Mouse (Mus musculus): ENCODE results near the gene Teddm1b. TPM values are rescaled to one million over a fixed set of nuclear protein-coding genes. Genes with fewer than 3 reads are reported as not detected.

The Teddm1b gene
- not detected in 2 replicates for polyA plus RNA-seq (2011; ENCODE audit: insufficient read depth, insufficient read length, low read depth, missing spikeins)

DNA sequence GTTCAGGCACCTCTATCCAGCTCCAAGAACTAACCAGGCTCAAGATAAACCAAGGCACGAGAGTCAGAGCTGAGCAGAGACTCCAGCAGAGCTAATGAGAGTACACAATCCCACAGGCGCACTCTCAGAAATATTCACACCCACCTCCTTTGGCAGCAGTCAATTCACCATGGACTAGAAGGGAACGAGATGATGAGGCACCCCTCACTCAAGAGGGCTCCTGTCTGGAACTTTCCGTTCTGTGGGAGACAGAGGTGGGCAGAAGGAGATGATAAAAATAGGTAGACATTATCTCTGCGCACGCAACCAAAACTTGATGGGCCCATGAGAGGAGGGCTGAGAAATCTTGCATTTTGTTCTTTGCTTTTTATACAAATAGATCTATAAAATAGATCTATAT lies at the start of gene Teddm1b:
TSS of gene Teddm1b (plus strand) at position 301 of the 400 bp plus-strand sequence.
- H3K4me1 ChIP-seq (ENCODE audit: control insufficient read depth, insufficient read depth, low read length): no peaks in the 10 kb centered on the region
- no peak within 1 kb of the TSS for H3K4me3 ChIP-seq (ENCODE audit: low read depth, low read length)
- H3K27ac ChIP-seq (ENCODE audit: insufficient read depth, low read length): no peak within 1 kb of the TSS
- no peak within 1 kb of the TSS for H3K9ac ChIP-seq (ENCODE audit: low read depth, poor library complexity, severe bottlenecking)
- TF ChIP-seq EP300 (IDR thresholded peaks at IDR 0.05; ENCODE audit: insufficient read depth, low read depth, low read length) (no peak), POLR2A (IDR thresholded peaks at IDR 0.05; ENCODE audit: insufficient read depth, low read length) (no peak), CTCF (IDR thresholded peaks at IDR 0.05; ENCODE audit: low read depth, low read length) (no peak)
- no peaks in the 10 kb centered on the region for H3K9me3 ChIP-seq (replicated peaks; ENCODE audit: control insufficient read depth, insufficient read depth, low read length, poor library complexity, severe bottlenecking)
- no peaks in the 10 kb centered on the region for H3K27me3 ChIP-seq (ENCODE audit: control insufficient read depth, insufficient read depth, low read length, poor library complexity, severe bottlenecking)
- no peaks in the 10 kb centered on the region for H3K36me3 ChIP-seq (ENCODE audit: control insufficient read depth, insufficient read depth, low read length, poor library complexity, severe bottlenecking)

DNA sequence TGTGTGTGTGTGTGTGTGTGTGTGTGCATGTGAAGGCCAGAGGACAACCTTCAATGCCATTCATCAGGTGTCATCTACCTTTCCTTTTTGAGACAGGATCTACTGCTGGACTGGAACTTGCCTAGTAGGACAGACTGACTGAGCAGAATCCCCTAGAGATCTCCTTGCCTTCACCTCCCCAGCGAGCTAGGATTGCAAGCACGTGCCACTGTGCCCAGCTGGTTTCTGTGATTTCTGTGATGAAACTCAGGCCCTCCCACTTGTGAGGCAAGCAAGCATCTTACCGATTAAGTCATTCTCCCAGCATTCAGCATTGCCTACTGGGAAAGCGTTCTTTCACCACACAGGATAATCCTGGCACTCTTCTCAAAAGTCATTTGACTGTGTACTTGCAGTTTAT lies 43.4 kb upstream of the Teddm1b start:
- TF ChIP-seq CTCF (IDR thresholded peaks at IDR 0.05; ENCODE audit: low read depth, low read length): no peak
- Histone ChIP-seq H3K27me3 (ENCODE audit: control insufficient read depth, insufficient read depth, low read length, poor library complexity, severe bottlenecking) (no peaks in the 10 kb centered on the region; the same call in 1 of the 2 replicates), H3K4me3 (ENCODE audit: low read depth, low read length) (no peak overlapping the region), H3K9ac (ENCODE audit: low read depth, poor library complexity, severe bottlenecking) (no peak overlapping the region), H3K36me3 (ENCODE audit: control insufficient read depth, insufficient read depth, low read length, poor library complexity, severe bottlenecking) (no peaks in the 10 kb centered on the region), H3K4me1 (ENCODE audit: control insufficient read depth, insufficient read depth, low read length) (no peaks in the 10 kb centered on the region), H3K9me3 (replicated peaks; ENCODE audit: control insufficient read depth, insufficient read depth, low read length, poor library complexity, severe bottlenecking) (no peaks in the 10 kb centered on the region), H3K27ac (ENCODE audit: insufficient read depth, low read length) (no peak overlapping the region)

DNA sequence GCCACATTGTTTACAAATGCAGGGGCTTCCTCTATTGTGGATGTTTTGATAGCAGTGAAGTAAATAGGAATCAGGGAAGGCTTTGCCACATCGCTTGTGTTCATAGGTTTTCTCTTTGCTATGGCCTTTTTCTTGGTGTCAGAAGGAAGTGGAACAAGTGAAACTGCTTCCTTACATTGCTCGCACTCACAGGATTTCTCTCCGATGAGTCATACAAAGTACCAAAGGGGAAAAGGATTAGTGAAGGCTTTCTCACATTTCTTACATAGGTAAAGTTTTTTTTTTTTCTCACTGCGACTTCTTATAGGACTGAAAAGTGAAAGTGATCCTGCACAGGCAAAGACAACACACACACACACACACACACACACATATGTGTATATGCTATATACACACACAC lies 38.1 kb upstream of the Teddm1b start:
- H3K9me3 ChIP-seq (replicated peaks; ENCODE audit: control insufficient read depth, insufficient read depth, low read length, poor library complexity, severe bottlenecking): no peaks in the 10 kb centered on the region
- no peaks in the 10 kb centered on the region for H3K4me1 ChIP-seq (ENCODE audit: control insufficient read depth, insufficient read depth, low read length)
- no peak overlapping the region for H3K27ac ChIP-seq (ENCODE audit: insufficient read depth, low read length)
- TF ChIP-seq EP300 (IDR thresholded peaks at IDR 0.05; ENCODE audit: insufficient read depth, low read depth, low read length) (no peak), POLR2A (IDR thresholded peaks at IDR 0.05; ENCODE audit: insufficient read depth, low read length) (no peak), CTCF (IDR thresholded peaks at IDR 0.05; ENCODE audit: low read depth, low read length) (no peak)
- H3K4me3 ChIP-seq (ENCODE audit: low read depth, low read length): no peak overlapping the region
- no peak overlapping the region for H3K9ac ChIP-seq (ENCODE audit: low read depth, poor library complexity, severe bottlenecking)
- H3K27me3 ChIP-seq (ENCODE audit: control insufficient read depth, insufficient read depth, low read length, poor library complexity, severe bottlenecking): no peaks in the 10 kb centered on the region; the same call in 1 of the 2 replicates
- H3K36me3 ChIP-seq (ENCODE audit: control insufficient read depth, insufficient read depth, low read length, poor library complexity, severe bottlenecking): no peaks in the 10 kb centered on the region

- Histone ChIP-seq H3K9me3 (replicated peaks; ENCODE audit: control insufficient read depth, insufficient read depth, low read length, poor library complexity, severe bottlenecking) (no peaks in the 10 kb centered on the region), H3K27ac (ENCODE audit: insufficient read depth, low read length) (no peak overlapping the region), H3K36me3 (ENCODE audit: control insufficient read depth, insufficient read depth, low read length, poor library complexity, severe bottlenecking) (no peaks in the 10 kb centered on the region), H3K4me1 (ENCODE audit: control insufficient read depth, insufficient read depth, low read length) (no peaks in the 10 kb centered on the region), H3K9ac (ENCODE audit: low read depth, poor library complexity, severe bottlenecking) (no peak overlapping the region), H3K4me3 (ENCODE audit: low read depth, low read length) (no peak overlapping the region), H3K27me3 (ENCODE audit: control insufficient read depth, insufficient read depth, low read length, poor library complexity, severe bottlenecking) (no peaks in the 10 kb centered on the region)
- TF ChIP-seq POLR2A (IDR thresholded peaks at IDR 0.05; ENCODE audit: insufficient read depth, low read length) (no peak), CTCF (IDR thresholded peaks at IDR 0.05; ENCODE audit: low read depth, low read length) (no peak), EP300 (IDR thresholded peaks at IDR 0.05; ENCODE audit: insufficient read depth, low read depth, low read length) (no peak)
These were observed 31.9 kb upstream of the Teddm1b start for GRCm38 (mm10) chr1:153842121-153842740.

DNA sequence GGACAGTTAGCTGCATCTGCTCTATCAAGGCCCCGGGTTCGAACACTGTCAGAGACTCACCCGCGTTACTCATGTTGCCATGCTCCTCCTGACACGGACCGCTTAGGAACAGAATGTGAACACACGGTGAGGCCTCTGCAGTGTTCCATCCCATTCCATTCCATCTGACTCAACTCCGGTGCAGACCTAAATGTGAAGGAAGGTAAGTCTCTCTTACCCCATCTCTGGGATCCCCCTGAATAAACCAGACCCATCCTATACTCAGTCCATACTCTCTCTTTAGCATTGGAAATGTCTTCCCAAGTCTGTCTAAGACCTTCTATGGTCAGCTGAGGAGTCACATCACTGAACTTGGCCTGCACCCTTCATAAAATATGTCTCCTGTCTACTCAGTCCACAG lies 30.1 kb upstream of the Teddm1b start, which contains the start of gene Rgsl1:
TSS of gene Rgsl1 (minus strand) at position 101 of the 400 bp plus-strand sequence.
- H3K9ac ChIP-seq (ENCODE audit: low read depth, poor library complexity, severe bottlenecking): no peak within 1 kb of the TSS
- H3K27ac ChIP-seq (ENCODE audit: insufficient read depth, low read length): no peak within 1 kb of the TSS
- TF ChIP-seq POLR2A (IDR thresholded peaks at IDR 0.05; ENCODE audit: insufficient read depth, low read length) (no peak), EP300 (IDR thresholded peaks at IDR 0.05; ENCODE audit: insufficient read depth, low read depth, low read length) (no peak), CTCF (IDR thresholded peaks at IDR 0.05; ENCODE audit: low read depth, low read length) (no peak)
- H3K27me3 ChIP-seq (ENCODE audit: control insufficient read depth, insufficient read depth, low read length, poor library complexity, severe bottlenecking): no peaks in the 10 kb centered on the region
- no peaks in the 10 kb centered on the region for H3K9me3 ChIP-seq (replicated peaks; ENCODE audit: control insufficient read depth, insufficient read depth, low read length, poor library complexity, severe bottlenecking)
- no peaks in the 10 kb centered on the region for H3K36me3 ChIP-seq (ENCODE audit: control insufficient read depth, insufficient read depth, low read length, poor library complexity, severe bottlenecking)
- no peaks in the 10 kb centered on the region for H3K4me1 ChIP-seq (ENCODE audit: control insufficient read depth, insufficient read depth, low read length)
- no peak within 1 kb of the TSS for H3K4me3 ChIP-seq (ENCODE audit: low read depth, low read length)

GRCm38 (mm10) chr1:153846420-153846819 lies 27.7 kb upstream of the Teddm1b start:
- H3K9me3 ChIP-seq (replicated peaks; ENCODE audit: control insufficient read depth, insufficient read depth, low read length, poor library complexity, severe bottlenecking): no peaks in the 10 kb centered on the region
- H3K27me3 ChIP-seq (ENCODE audit: control insufficient read depth, insufficient read depth, low read length, poor library complexity, severe bottlenecking): no peaks in the 10 kb centered on the region; the same call in 1 of the 2 replicates
- no peak overlapping the region for H3K9ac ChIP-seq (ENCODE audit: low read depth, poor library complexity, severe bottlenecking)
- no peak for TF ChIP-seq EP300 (IDR thresholded peaks at IDR 0.05; ENCODE audit: insufficient read depth, low read depth, low read length)
- no peaks in the 10 kb centered on the region for H3K36me3 ChIP-seq (ENCODE audit: control insufficient read depth, insufficient read depth, low read length, poor library complexity, severe bottlenecking)
- no peak overlapping the region for H3K27ac ChIP-seq (ENCODE audit: insufficient read depth, low read length)
- H3K4me3 ChIP-seq (ENCODE audit: low read depth, low read length): no peak overlapping the region
- no peaks in the 10 kb centered on the region for H3K4me1 ChIP-seq (ENCODE audit: control insufficient read depth, insufficient read depth, low read length)

Measured in ES-Bruce4 (cell line).